Mouse (Mus musculus) adrenal gland, adult 18-20 months (tissue): Measurements from ENCODE around the gene Tstd1. TPM values are rescaled to one million over a fixed set of nuclear protein-coding genes. Genes with fewer than 3 reads are reported as not detected.

Source experiments
- DNase-seq, 2 experiments: peaks; one replicate each; pipeline ENCODE4 v3.0.0; 2021 to 2022; ENCODE audit warnings: low spot score in 2 of 2
- total RNA-seq, 2 experiments: library from RNA; stranded (reverse); gene quantifications; 1 replicate in 1 of 2; 2 replicates in 1 of 2; pipeline ENCODE4 v1.2.3; 2021

The Tstd1 gene
- total RNA-seq, 2 experiments from 2014 or later, result 3.1 to 4.0 TPM

GRCm38 (mm10) chr1:171452522-171452921 lies 33.9 kb downstream of the Tstd1 start:
- no peak for DNase-seq

DNA sequence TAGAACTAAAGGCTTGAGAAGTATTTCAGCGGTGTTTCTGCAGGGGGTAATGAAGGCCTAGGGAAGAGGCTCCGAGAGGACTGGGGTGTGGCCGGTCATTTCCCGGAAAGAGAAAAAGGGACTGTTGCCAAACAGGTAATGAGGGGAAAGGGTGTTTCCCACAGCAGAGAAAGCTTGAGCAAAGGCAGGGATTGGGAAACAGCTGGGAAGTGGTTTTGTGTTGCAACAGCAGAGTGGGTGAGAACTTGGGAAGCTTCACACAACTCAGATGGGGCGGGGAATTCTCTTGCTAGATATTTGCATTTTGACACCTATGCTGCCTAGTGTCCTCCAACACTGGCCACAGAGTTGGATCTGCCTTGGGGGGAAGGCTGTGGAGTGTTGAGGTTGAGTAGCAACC lies 34.3 kb downstream of the Tstd1 start:
- no peak for DNase-seq

GRCm38 (mm10) chr1:171454926-171455325 lies 36.3 kb downstream of the Tstd1 start:
- no peak for DNase-seq

DNA sequence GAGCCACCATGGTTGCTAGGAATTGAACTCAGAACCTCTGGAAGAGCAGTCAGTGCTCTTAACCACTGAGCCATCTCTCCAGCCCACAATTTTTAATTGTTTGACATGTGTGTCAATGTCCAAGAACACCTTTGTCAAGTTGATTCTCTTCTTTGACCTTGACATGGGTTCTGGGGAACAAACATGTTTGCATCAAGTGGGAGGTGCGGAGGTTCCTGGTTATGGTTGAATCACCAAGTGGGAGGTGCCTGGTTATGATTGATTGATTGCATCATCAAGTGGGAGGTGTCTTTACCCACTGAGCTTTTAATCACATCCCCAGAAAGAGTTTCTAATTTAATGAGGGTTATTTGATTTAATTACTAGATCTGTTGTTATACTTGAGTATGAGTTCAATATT lies 38.9 kb downstream of the Tstd1 start:
- DNase-seq, result no peak

GRCm38 (mm10) chr1:171459791-171460190 lies 41.1 kb downstream of the Tstd1 start:
- DNase-seq, result no peak

GRCm38 (mm10) chr1:171460551-171461503 lies 42.2 kb downstream of the Tstd1 start:
- DNase-seq, result no peak

DNA sequence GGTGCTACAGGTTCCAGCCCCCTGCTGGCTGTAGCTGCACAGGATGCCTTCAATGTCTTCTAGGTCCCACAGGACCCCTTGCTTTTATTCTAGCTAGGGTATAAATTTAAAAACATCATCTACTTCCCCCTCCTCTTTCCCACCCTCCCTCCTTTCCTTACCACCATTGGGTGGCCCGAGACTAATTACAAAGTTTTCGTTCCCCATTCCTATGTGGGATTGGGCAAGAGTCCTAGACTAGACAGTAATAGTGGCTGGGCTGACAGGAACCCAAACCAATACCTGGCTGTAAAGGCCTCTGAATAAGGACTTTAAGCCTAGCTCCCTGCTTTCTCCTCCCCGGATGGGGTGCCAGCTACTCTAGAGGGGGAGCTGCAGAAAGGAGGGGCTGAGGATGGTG lies 44.5 kb downstream of the Tstd1 start:
- DNase-seq, result no peak

DNA sequence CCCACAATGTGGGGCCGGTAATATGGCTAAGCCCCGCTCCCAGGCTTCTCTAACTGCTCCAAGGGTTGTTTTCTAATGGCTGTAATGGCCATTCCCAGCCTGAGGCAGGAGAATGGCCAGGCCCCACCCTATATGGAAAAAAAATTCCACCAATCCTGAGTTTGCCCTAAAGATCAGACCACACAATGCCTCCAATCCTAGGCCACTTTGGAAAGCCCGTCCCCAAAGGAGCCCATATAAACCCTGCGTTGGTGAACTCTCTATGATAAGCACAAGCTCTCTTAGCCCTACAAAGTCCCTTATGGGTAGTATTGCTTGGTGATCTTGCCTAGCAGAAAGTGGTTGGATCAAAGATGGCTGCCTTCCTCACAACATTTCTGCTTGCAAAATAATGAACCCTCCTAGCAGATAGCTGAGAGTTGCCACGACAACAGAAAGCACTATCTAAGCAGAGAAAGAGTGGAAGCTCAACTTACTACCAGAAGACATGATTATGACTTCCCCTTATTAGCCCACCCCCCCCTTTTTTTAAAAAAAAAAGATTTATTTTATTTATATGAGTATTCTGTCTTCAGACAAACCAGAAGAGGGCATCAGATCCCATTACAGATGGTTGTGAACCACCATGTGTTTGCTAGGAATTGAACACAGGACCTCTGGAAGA lies 47.2 kb downstream of the Tstd1 start:
- no peak for DNase-seq

DNA sequence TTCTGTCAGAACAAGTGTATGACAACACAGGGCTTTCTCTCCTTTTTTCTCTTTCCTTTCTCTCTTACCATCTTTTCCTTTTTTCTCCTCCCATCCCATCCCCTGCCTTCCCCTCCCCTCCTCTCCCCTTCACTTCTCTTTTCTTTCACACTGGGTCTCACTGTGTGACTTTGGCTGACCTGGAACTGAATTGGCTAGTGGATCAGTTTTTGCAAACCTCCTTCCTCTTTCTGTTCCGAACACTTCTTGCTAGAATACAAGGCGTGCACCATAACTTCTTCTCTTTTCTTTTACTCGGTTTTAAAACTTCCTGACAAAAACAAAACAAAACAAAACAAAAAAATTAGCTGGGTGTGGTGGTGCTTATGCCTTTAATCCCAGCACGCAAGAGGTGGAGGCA lies 47.9 kb downstream of the Tstd1 start:
- no peak for DNase-seq

GRCm38 (mm10) chr1:171469678-171470077 lies 51.0 kb downstream of the Tstd1 start:
- no peak for DNase-seq

Other genes with a start within 250 kb of the Tstd1 start
- gene Pcp4l1, start 222.6 kb upstream of the Tstd1 start, total RNA-seq, result 10 to 100 TPM; 51.7 to 52.5 TPM
- not detected for gene Nr1i3, start 204.9 kb upstream of the Tstd1 start, total RNA-seq
- 10 to 100 TPM; 47.7 to 67.0 TPM for gene Tomm40l, start 196.4 kb upstream of the Tstd1 start, total RNA-seq
- gene Apoa2, start 193.8 kb upstream of the Tstd1 start, total RNA-seq, result 1 to 10 TPM; 4.2 to 4.6 TPM
- 10 to 100 TPM; 23.2 to 46.7 TPM for gene Fcer1g, start 184.5 kb upstream of the Tstd1 start, total RNA-seq
- gene Adamts4, start 168.5 kb upstream of the Tstd1 start, total RNA-seq, result 1 to 10 TPM; 1.5 to 3.8 TPM
- 1,000 to 10,000 TPM in 1 of 2 experiments, 100 to 1,000 TPM in 1; 683 to 1,034 TPM for gene Ndufs2, start 167.5 kb upstream of the Tstd1 start, total RNA-seq
- gene B4galt3, start 148.5 kb upstream of the Tstd1 start, total RNA-seq, result 10 to 100 TPM; 30.5 to 37.8 TPM
- gene Ppox, start 137.7 kb upstream of the Tstd1 start, total RNA-seq, result 10 to 100 TPM; 39.4 to 43.1 TPM
- gene Usp21, start 130.9 kb upstream of the Tstd1 start, total RNA-seq, result 10 to 100 TPM; 38.5 to 41.8 TPM
- gene Ufc1, start 123.8 kb upstream of the Tstd1 start, total RNA-seq, result 100 to 1,000 TPM; 147 to 168 TPM
- 10 to 100 TPM; 38.1 to 38.3 TPM for gene Dedd, start 89.7 kb upstream of the Tstd1 start, total RNA-seq
- 10 to 100 TPM; 68.9 to 71.0 TPM for gene Nit1, start 73.2 kb upstream of the Tstd1 start, total RNA-seq
- 100 to 1,000 TPM; 137 to 168 TPM for gene Pfdn2, start 73.2 kb upstream of the Tstd1 start, total RNA-seq
- 1 to 10 TPM; 1.3 to 2.4 TPM for gene Klhdc9, start 58.1 kb upstream of the Tstd1 start, total RNA-seq
- under 1 TPM; 0.20 to 0.45 TPM for gene Nectin4, start 48.8 kb upstream of the Tstd1 start, total RNA-seq
- 1 to 10 TPM; 3.6 to 6.8 TPM for gene Arhgap30, start 29.9 kb upstream of the Tstd1 start, total RNA-seq
- 10 to 100 TPM; 51.7 to 53.5 TPM for gene Usf1, start 7.6 kb upstream of the Tstd1 start, total RNA-seq
- 10 to 100 TPM; 29.3 to 36.4 TPM for gene F11r, start 18.7 kb downstream of the Tstd1 start, total RNA-seq
- 1 to 10 TPM; 5.7 to 6.5 TPM for gene Alyref2, start 84.6 kb downstream of the Tstd1 start, total RNA-seq
- not detected for gene Itln1, start 116.4 kb downstream of the Tstd1 start, total RNA-seq
- under 1 TPM; 0.50 to 0.80 TPM for gene Cd244a, start 140.3 kb downstream of the Tstd1 start, total RNA-seq
- 1 to 10 TPM in 1 of 2 experiments, under 1 TPM in 1; 0.89 to 3.0 TPM for gene Ly9, start 188.5 kb downstream of the Tstd1 start, total RNA-seq
- 1 to 10 TPM in 1 of 2 experiments, under 1 TPM in 1; 0.66 to 3.0 TPM for gene Slamf7, start 234.2 kb downstream of the Tstd1 start, total RNA-seq